Mouse (Mus musculus) cortical plate, adult 2 months (tissue): ENCODE measurements around the gene Grxcr1.

ENCODE experiments used
- CTCF ChIP-seq: fragments of 200-500 bp; IDR thresholded peaks from 2 replicates; pipeline ENCODE4 v1.5.1; 2011; ENCODE audit warnings: mild to moderate bottlenecking, control low read depth, low read length; ENCODE audit not compliant: insufficient read depth; ENCODE audit errors: extremely low read depth
- POLR2A ChIP-seq: fragments of 200-500 bp; IDR thresholded peaks from 2 replicates; pipeline ENCODE4 v1.6.1; 2011; ENCODE audit warnings: mild to moderate bottlenecking, low read length, control low read depth; ENCODE audit not compliant: insufficient read depth; ENCODE audit errors: extremely low read depth

DNA sequence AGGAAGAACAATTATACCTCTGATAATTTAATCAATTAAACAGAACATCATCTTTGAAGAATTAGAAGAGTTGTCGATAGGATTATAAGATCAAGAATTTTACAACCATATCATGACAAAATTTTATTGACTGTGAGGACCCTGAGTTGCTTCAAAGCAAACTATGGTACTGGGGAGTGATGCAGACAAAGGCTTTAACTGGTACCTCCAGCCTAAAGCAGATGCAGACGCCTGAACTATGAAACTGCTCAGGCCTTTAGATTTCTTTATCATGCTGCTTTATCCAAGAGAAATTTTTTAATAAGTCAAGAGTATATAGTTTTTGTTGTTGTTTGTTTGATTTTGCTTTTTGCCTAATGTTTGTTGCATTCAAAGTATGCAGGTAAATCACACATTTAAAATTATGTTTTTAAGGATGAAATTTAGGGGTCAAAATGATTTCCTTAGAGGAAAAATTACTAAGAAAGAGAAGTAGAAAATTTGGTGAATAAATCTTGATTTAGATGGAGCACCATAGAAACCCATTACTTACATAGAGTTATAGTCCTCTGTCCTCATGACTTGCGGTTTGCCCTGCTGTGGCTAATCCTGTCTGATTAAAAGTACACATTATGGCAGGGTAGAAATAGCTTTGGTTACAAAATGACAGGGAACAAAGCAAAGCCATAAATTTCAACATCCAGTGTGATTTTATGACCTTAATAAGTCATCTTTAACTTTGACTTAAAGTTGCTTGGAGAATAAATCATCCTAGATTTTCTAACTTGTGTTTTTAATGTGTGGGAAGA is 97.4 kb downstream of the Grxcr1 start:
- TF ChIP-seq POLR2A (no peak), CTCF (no peak)
